Mouse (Mus musculus): ENCODE measurements at regions not wholly inside any gene's neighbourhood (a gene's known extent, or its start where the extent isn't known, plus 50 kb on each side); places are given as distances from the start of the nearest gene placed in this dataset.

- no peak overlapping the region for H3K27ac ChIP-seq
- ATAC-seq (replicated peaks; ENCODE audit: low FRiP score, low read depth) (no peak), DNase-seq (ENCODE audit: low spot score) (no peak)
- H3K9me3 ChIP-seq (replicated peaks; ENCODE audit: low read length): no peaks in the 10 kb centered on the region
- no peak overlapping the region for H3K4me3 ChIP-seq (replicated peaks; ENCODE audit: low read depth, low read length)
- TF ChIP-seq CTCF (IDR thresholded peaks at IDR 0.05; ENCODE audit: low read depth): no peak
- WGBS: 59% methylated on average over 16 of the region's 16 CpGs
- no peaks in the 10 kb centered on the region for H3K36me3 ChIP-seq (ENCODE audit: insufficient read depth, low read length)
- H3K4me1 ChIP-seq (replicated peaks; ENCODE audit: insufficient read depth, low read length): no peaks in the 10 kb centered on the region
- no peak overlapping the region for H3K9ac ChIP-seq (ENCODE audit: low read depth, low read length)
- no peaks in the 10 kb centered on the region for H3K27me3 ChIP-seq (ENCODE audit: insufficient read depth, low read length)
- no peak overlapping the region for H3K4me2 ChIP-seq (ENCODE audit: low read length)
These were observed 408.2 kb upstream of the Jarid2 start for GRCm38 (mm10) chr13:44321009-44321596.

GRCm38 (mm10) chr13:44328416-44328815 lies 400.9 kb upstream of the Jarid2 start:
- Histone ChIP-seq H3K27me3 (ENCODE audit: insufficient read depth, low read length) (no peaks in the 10 kb centered on the region), H3K4me2 (ENCODE audit: low read length) (no peak overlapping the region), H3K27ac (no peak overlapping the region), H3K4me1 (replicated peaks; ENCODE audit: insufficient read depth, low read length) (no peaks in the 10 kb centered on the region), H3K36me3 (ENCODE audit: insufficient read depth, low read length) (no peaks in the 10 kb centered on the region), H3K4me3 (replicated peaks; ENCODE audit: low read depth, low read length) (no peak overlapping the region), H3K9me3 (replicated peaks; ENCODE audit: low read length) (no peaks in the 10 kb centered on the region), H3K9ac (ENCODE audit: low read depth, low read length) (no peak overlapping the region)
- DNase-seq (ENCODE audit: low spot score): no peak
- no peak for TF ChIP-seq CTCF (IDR thresholded peaks at IDR 0.05; ENCODE audit: low read depth)
- ATAC-seq (replicated peaks; ENCODE audit: low FRiP score, low read depth): no peak
- 85% methylated on average over 8 of the region's 8 CpGs for WGBS

GRCm38 (mm10) chr13:44329161-44329560 lies 400.1 kb upstream of the Jarid2 start:
- ATAC-seq (replicated peaks; ENCODE audit: low FRiP score, low read depth): no peak
- no peaks in the 10 kb centered on the region for H3K4me1 ChIP-seq (replicated peaks; ENCODE audit: insufficient read depth, low read length)
- no peak overlapping the region for H3K4me2 ChIP-seq (ENCODE audit: low read length)
- no peaks in the 10 kb centered on the region for H3K9me3 ChIP-seq (replicated peaks; ENCODE audit: low read length)
- no peak for TF ChIP-seq CTCF (IDR thresholded peaks at IDR 0.05; ENCODE audit: low read depth)
- no peak overlapping the region for H3K4me3 ChIP-seq (replicated peaks; ENCODE audit: low read depth, low read length)
- H3K36me3 ChIP-seq (ENCODE audit: insufficient read depth, low read length): no peaks in the 10 kb centered on the region
- WGBS: 37% methylated on average over 4 of the region's 4 CpGs
- no peaks in the 10 kb centered on the region for H3K27me3 ChIP-seq (ENCODE audit: insufficient read depth, low read length)
- H3K9ac ChIP-seq (ENCODE audit: low read depth, low read length): no peak overlapping the region
- H3K27ac ChIP-seq: no peak overlapping the region
- peak; percentile 47 for DNase-seq (ENCODE audit: low spot score)

- ATAC-seq (replicated peaks; ENCODE audit: low FRiP score, low read depth): no peak; the same call in 1 of the 2 replicates
- no peak; the same call in 1 of the 2 replicates for TF ChIP-seq CTCF (IDR thresholded peaks at IDR 0.05; ENCODE audit: low read depth)
- no peak overlapping the region for H3K4me2 ChIP-seq (ENCODE audit: low read length)
- WGBS: 42% methylated on average over 10 of the region's 10 CpGs
- no peaks in the 10 kb centered on the region for H3K36me3 ChIP-seq (ENCODE audit: insufficient read depth, low read length)
- no peak overlapping the region for H3K9ac ChIP-seq (ENCODE audit: low read depth, low read length)
- no peak overlapping the region for H3K27ac ChIP-seq
- no peak overlapping the region for H3K4me3 ChIP-seq (replicated peaks; ENCODE audit: low read depth, low read length)
- no peaks in the 10 kb centered on the region for H3K9me3 ChIP-seq (replicated peaks; ENCODE audit: low read length)
- no peaks in the 10 kb centered on the region for H3K4me1 ChIP-seq (replicated peaks; ENCODE audit: insufficient read depth, low read length)
- H3K27me3 ChIP-seq (ENCODE audit: insufficient read depth, low read length): no peaks in the 10 kb centered on the region
- peak; percentile 64 for DNase-seq (ENCODE audit: low spot score)
These were observed 399.6 kb upstream of the Jarid2 start for GRCm38 (mm10) chr13:44329701-44330100.

GRCm38 (mm10) chr13:44332716-44333240 lies 396.5 kb upstream of the Jarid2 start:
- no peaks in the 10 kb centered on the region for H3K9me3 ChIP-seq (replicated peaks; ENCODE audit: low read length)
- no peak overlapping the region for H3K4me2 ChIP-seq (ENCODE audit: low read length)
- H3K36me3 ChIP-seq (ENCODE audit: insufficient read depth, low read length): no peaks in the 10 kb centered on the region
- no peak overlapping the region for H3K27ac ChIP-seq
- DNase-seq (ENCODE audit: low spot score) (no peak), ATAC-seq (replicated peaks; ENCODE audit: low FRiP score, low read depth) (no peak)
- no peak overlapping the region for H3K4me3 ChIP-seq (replicated peaks; ENCODE audit: low read depth, low read length)
- no peak for TF ChIP-seq CTCF (IDR thresholded peaks at IDR 0.05; ENCODE audit: low read depth)
- WGBS: 79% methylated on average over 11 of the region's 11 CpGs
- no peaks in the 10 kb centered on the region for H3K4me1 ChIP-seq (replicated peaks; ENCODE audit: insufficient read depth, low read length)
- H3K27me3 ChIP-seq (ENCODE audit: insufficient read depth, low read length): no peaks in the 10 kb centered on the region
- no peak overlapping the region for H3K9ac ChIP-seq (ENCODE audit: low read depth, low read length)

- no peak overlapping the region for H3K4me2 ChIP-seq (ENCODE audit: low read length)
- DNase-seq (ENCODE audit: low spot score) (no peak), ATAC-seq (replicated peaks; ENCODE audit: low FRiP score, low read depth) (no peak)
- no peak for TF ChIP-seq CTCF (IDR thresholded peaks at IDR 0.05; ENCODE audit: low read depth)
- no peaks in the 10 kb centered on the region for H3K27me3 ChIP-seq (ENCODE audit: insufficient read depth, low read length)
- no peaks in the 10 kb centered on the region for H3K36me3 ChIP-seq (ENCODE audit: insufficient read depth, low read length)
- no peak overlapping the region for H3K9ac ChIP-seq (ENCODE audit: low read depth, low read length)
- no peaks in the 10 kb centered on the region for H3K9me3 ChIP-seq (replicated peaks; ENCODE audit: low read length)
- H3K4me3 ChIP-seq (replicated peaks; ENCODE audit: low read depth, low read length): no peak overlapping the region
- no peak overlapping the region for H3K27ac ChIP-seq
- 38% methylated on average over 6 of the region's 6 CpGs for WGBS
- H3K4me1 ChIP-seq (replicated peaks; ENCODE audit: insufficient read depth, low read length): 0 out of 2 replicates have a peak, but pooled peaks cover 3% of the 10 kb centered on the region
These were observed 390.1 kb upstream of the Jarid2 start for GRCm38 (mm10) chr13:44339061-44339741.

Measured in kidney, postnatal 0 days (tissue).